Mouse (Mus musculus) stomach, embryonic 14.5 days (tissue): ENCODE measurements around the gene Pacs1. TPM values are rescaled to one million over a fixed set of nuclear protein-coding genes. Genes with fewer than 3 reads are reported as not detected.
"Not testable (repeated sequence)": the region's sequence is repeated elsewhere in the genome, so short reads cannot be mapped to it uniquely, and the experiment has no call there.

Experiments used
- ATAC-seq: fragments of 200-750 bp; cut with Nextera tagmentation; 2 replicates; pipeline ENCODE4 v1.8.0; 2017; ENCODE audit warnings: low read depth, moderate TSS enrichment; ENCODE audit not compliant: insufficient number of reproducible peaks, insufficient read depth, low FRiP score
- H3K27ac ChIP-seq: fragments of 300-500 bp; sonication (generic); 2 replicates; pipeline ENCODE4 v1.5.1; 2014; ENCODE audit warnings: mild to moderate bottlenecking, low read length, moderate library complexity, mixed read lengths
- H3K27me3 ChIP-seq: fragments of 300-500 bp; sonication (generic); 2 replicates; pipeline ENCODE4 v1.6.1; 2014; ENCODE audit warnings: low read length, control low read depth, mixed read lengths; ENCODE audit not compliant: control insufficient read depth, insufficient read depth
- H3K36me3 ChIP-seq: fragments of 300-500 bp; sonication (generic); 2 replicates; pipeline ENCODE4 v1.6.1; 2014; ENCODE audit warnings: mild to moderate bottlenecking, control low read depth, low read length, moderate library complexity, mixed read lengths; ENCODE audit not compliant: control insufficient read depth, insufficient read depth
- H3K4me1 ChIP-seq: fragments of 300-500 bp; sonication (generic); 2 replicates; pipeline ENCODE4 v1.6.1; 2014; ENCODE audit warnings: low read length, control low read depth, mixed read lengths; ENCODE audit not compliant: control insufficient read depth, insufficient read depth
- H3K4me2 ChIP-seq: fragments of 300-500 bp; sonication (generic); replicated peaks from 2 replicates; pipeline ENCODE4 v1.6.1; 2014; ENCODE audit warnings: low read depth, low read length, control low read depth
- H3K4me3 ChIP-seq: fragments of 300-500 bp; sonication (generic); 2 replicates; pipeline ENCODE4 v1.5.1; 2014; ENCODE audit warnings: low read depth, low read length, control low read depth
- H3K9ac ChIP-seq: fragments of 300-500 bp; sonication (generic); replicated peaks from 2 replicates; pipeline ENCODE4 v1.6.1; 2014; ENCODE audit warnings: low read depth, mild to moderate bottlenecking, control low read depth, low read length, moderate library complexity, mixed read lengths
- H3K9me3 ChIP-seq: fragments of 300-500 bp; sonication (generic); 2 replicates; pipeline ENCODE4 v1.6.1; 2016; ENCODE audit warnings: low read depth, low read length, control low read depth; ENCODE audit not compliant: control insufficient read depth
- WGBS: fragments of 180-500 bp; shearing (Covaris S2); extraction: QIAGEN DNeasy Blood & Tissue Kit; methylation state at CpG from one replicate; pipeline ENCODE4 v1.1.7; 2014; 5-methylcytosine and 5-hydroxymethylcytosine counted together
- polyA plus RNA-seq: library from polyadenylated mRNA; unstranded; fragments of >200 nt; fragmentation: Nextera tagmentation; extraction: Ambion mirVana; gene quantifications from 2 replicates; pipeline ENCODE4 v1.2.1, GENCODE M21; 2014

Gene Pacs1
- polyA plus RNA-seq, 1 experiment from 2014 or later, result 23.7 TPM

- H3K36me3 ChIP-seq, H3K4me1 ChIP-seq, H3K27ac ChIP-seq, H3K4me2 ChIP-seq, H3K9me3 ChIP-seq, H3K4me3 ChIP-seq, ATAC-seq, H3K27me3 ChIP-seq, H3K9ac ChIP-seq: not testable (repeated sequence)
- 95% methylated on average over 1 of the region's 1 CpGs for WGBS
Observed at GRCm38 (mm10) chr19:5236981-5237380, 35.9 kb downstream of the Pacs1 start.

GRCm38 (mm10) chr19:5232696-5233095 is 40.2 kb downstream of the Pacs1 start:
- Histone ChIP-seq H3K9ac (no peak overlapping the region), H3K27me3 (no peaks in the 10 kb centered on the region), H3K9me3 (no peaks in the 10 kb centered on the region), H3K36me3 (no peaks in the 10 kb centered on the region), H3K27ac (no peak overlapping the region), H3K4me3 (no peak overlapping the region), H3K4me2 (no peak overlapping the region), H3K4me1 (no peaks in the 10 kb centered on the region)
- no peak for ATAC-seq
- 92% methylated on average over 4 of the region's 4 CpGs for WGBS

- Histone ChIP-seq H3K27me3 (no peaks in the 10 kb centered on the region), H3K4me3 (no peak overlapping the region), H3K4me2 (no peak overlapping the region), H3K36me3 (no peaks in the 10 kb centered on the region), H3K27ac (no peak overlapping the region), H3K9ac (no peak overlapping the region), H3K4me1 (no peaks in the 10 kb centered on the region), H3K9me3 (no peaks in the 10 kb centered on the region)
- ATAC-seq, result no peak
- WGBS, result 75% methylated on average over 2 of the region's 2 CpGs
Observed at GRCm38 (mm10) chr19:5230110-5230509, 42.8 kb downstream of the Pacs1 start.

GRCm38 (mm10) chr19:5224624-5225023 is 48.3 kb downstream of the Pacs1 start:
- 74% methylated on average over 2 of the region's 2 CpGs for WGBS
- Histone ChIP-seq H3K9me3 (no peaks in the 10 kb centered on the region), H3K4me3 (no peak overlapping the region), H3K4me2 (no peak overlapping the region), H3K27ac (no peak overlapping the region), H3K4me1 (no peaks in the 10 kb centered on the region), H3K9ac (no peak overlapping the region), H3K27me3 (no peaks in the 10 kb centered on the region), H3K36me3 (no peaks in the 10 kb centered on the region)
- ATAC-seq, result no peak

- Histone ChIP-seq H3K27ac (no peak overlapping the region), H3K4me1 (no peaks in the 10 kb centered on the region), H3K36me3 (no peaks in the 10 kb centered on the region), H3K4me3 (no peak overlapping the region), H3K4me2 (no peak overlapping the region), H3K27me3 (no peaks in the 10 kb centered on the region), H3K9ac (no peak overlapping the region), H3K9me3 (no peaks in the 10 kb centered on the region)
- WGBS, result 83% methylated on average over 4 of the region's 4 CpGs
- ATAC-seq, result no peak
Observed at GRCm38 (mm10) chr19:5224077-5224476, 48.8 kb downstream of the Pacs1 start.

GRCm38 (mm10) chr19:5221926-5222325 is 51.0 kb downstream of the Pacs1 start:
- Histone ChIP-seq H3K36me3 (no peaks in the 10 kb centered on the region), H3K27ac (no peak overlapping the region), H3K4me3 (no peak overlapping the region), H3K4me1 (no peaks in the 10 kb centered on the region), H3K9ac (no peak overlapping the region), H3K27me3 (no peaks in the 10 kb centered on the region), H3K4me2 (no peak overlapping the region), H3K9me3 (no peaks in the 10 kb centered on the region)
- no peak for ATAC-seq
- 47% methylated on average over 2 of the region's 2 CpGs for WGBS

GRCm38 (mm10) chr19:5221219-5221723 is 51.6 kb downstream of the Pacs1 start:
- not testable (repeated sequence) for H3K9ac ChIP-seq, H3K27me3 ChIP-seq, H3K4me2 ChIP-seq, H3K4me3 ChIP-seq, H3K9me3 ChIP-seq, H3K4me1 ChIP-seq, ATAC-seq, H3K27ac ChIP-seq, H3K36me3 ChIP-seq
- 23% methylated on average over 2 of the region's 2 CpGs for WGBS

GRCm38 (mm10) chr19:5220389-5220788 is 52.5 kb downstream of the Pacs1 start:
- Histone ChIP-seq H3K27me3 (no peaks in the 10 kb centered on the region), H3K9me3 (no peaks in the 10 kb centered on the region), H3K4me1 (no peaks in the 10 kb centered on the region), H3K27ac (no peak overlapping the region), H3K36me3 (no peaks in the 10 kb centered on the region), H3K4me3 (no peak overlapping the region), H3K9ac (no peak overlapping the region), H3K4me2 (no peak overlapping the region)
- ATAC-seq, result no peak
- WGBS, result 91% methylated on average over 3 of the region's 3 CpGs

GRCm38 (mm10) chr19:5201691-5202090 is 71.2 kb downstream of the Pacs1 start:
- H3K4me1 ChIP-seq, result no peaks in the 10 kb centered on the region
- no peaks in the 10 kb centered on the region for H3K27me3 ChIP-seq
- no peak overlapping the region for H3K27ac ChIP-seq
- H3K36me3 ChIP-seq, result no peaks in the 10 kb centered on the region
- no peak overlapping the region for H3K9ac ChIP-seq
- WGBS, result 88% methylated on average over 2 of the region's 2 CpGs
- no peak overlapping the region for H3K4me2 ChIP-seq
- ATAC-seq, result no peak
- no peak overlapping the region for H3K4me3 ChIP-seq
- no peaks in the 10 kb centered on the region for H3K9me3 ChIP-seq
